Comparison of ENCODE assay signal across 16 mouse cellular contexts in genomic region chr19:32263753-32264152, GRCm38 (mm10).
DNase-seq lines count a peak whose midpoint lies in the region; ATAC-seq and TF ChIP-seq lines count a peak whose summit lies in the region.
"Had no signal": no experiment of that assay in that cellular context is flagged by ENCODE, and none has a peak within 500 bp of the region (broad histone marks: within the 10 kb centered on the region; RNA-seq: fewer than 3 reads in every experiment).

No protein-coding gene starts in this region.

- peak overlapping the region; percentile 46 for H3K27ac ChIP-seq in kidney, embryonic 16.5 days (ENCODE audit: low read length)
- H3K27ac ChIP-seq in liver, embryonic 15.5 days (replicated peaks), result peak overlapping the region; percentile 35; the same call in 1 of the 2 replicates
- no peak overlapping the region for H3K27ac ChIP-seq in lung, postnatal 0 days (ENCODE audit: low read length)
- H3K27ac ChIP-seq: hindbrain, embryonic 10.5 days; limb, embryonic 10.5 days; lung, embryonic 15.5 days; midbrain, embryonic 12.5 days had no signal

- no peak overlapping the region for H3K4me3 ChIP-seq in kidney, embryonic 16.5 days (ENCODE audit: low read length)
- no peak overlapping the region for H3K4me3 ChIP-seq in liver, embryonic 15.5 days (replicated peaks)
- H3K4me3 ChIP-seq in lung, postnatal 0 days (ENCODE audit: low read depth, low read length), result no peak overlapping the region
- H3K4me3 ChIP-seq: heart, embryonic 12.5 days; hindbrain, embryonic 10.5 days; limb, embryonic 10.5 days; lung, embryonic 15.5 days; midbrain, embryonic 12.5 days had no signal

- no peak overlapping the region for H3K9ac ChIP-seq in kidney, embryonic 16.5 days (replicated peaks; ENCODE audit: low read length)
- H3K9ac ChIP-seq in liver, embryonic 15.5 days, result no peak overlapping the region
- no peak overlapping the region for H3K9ac ChIP-seq in lung, postnatal 0 days (replicated peaks; ENCODE audit: low read depth)
- H3K9ac ChIP-seq: heart, embryonic 12.5 days; lung, embryonic 15.5 days; midbrain, embryonic 12.5 days had no signal

- no peaks in the 10 kb centered on the region for H3K27me3 ChIP-seq in kidney, embryonic 16.5 days (ENCODE audit: insufficient read depth, low read length)
- no peaks in the 10 kb centered on the region for H3K27me3 ChIP-seq in liver, embryonic 15.5 days
- no peaks in the 10 kb centered on the region for H3K27me3 ChIP-seq in lung, postnatal 0 days (replicated peaks; ENCODE audit: insufficient read depth, low read length)
- H3K27me3 ChIP-seq: heart, embryonic 12.5 days; lung, embryonic 15.5 days; midbrain, embryonic 12.5 days had no signal

- intact Hi-C loops in heart, postnatal 36 days (cut with DNase I), result no loop called here

- no peak for ATAC-seq in kidney, embryonic 16.5 days (ENCODE audit: low FRiP score, low TSS enrichment)
- peak; percentile 75 for ATAC-seq in liver, embryonic 15.5 days (ENCODE audit: insufficient read depth)
- ATAC-seq in lung, postnatal 0 days, result no peak

- 93% methylated on average over 1 of the region's 1 CpGs for WGBS in kidney, embryonic 16.5 days
- WGBS in liver, embryonic 15.5 days (ENCODE audit: insufficient replicate concordance), result 3% methylated on average over 1 of the region's 1 CpGs
- 57% methylated on average over 1 of the region's 1 CpGs for WGBS in lung, postnatal 0 days

- H3K9me3 ChIP-seq in kidney, embryonic 16.5 days (ENCODE audit: low read length), result no peaks in the 10 kb centered on the region
- H3K9me3 ChIP-seq in liver, embryonic 15.5 days (replicated peaks), result no peaks in the 10 kb centered on the region
- H3K9me3 ChIP-seq in lung, postnatal 0 days (ENCODE audit: low read length), result no peaks in the 10 kb centered on the region
- H3K9me3 ChIP-seq: heart, embryonic 12.5 days; hindbrain, embryonic 10.5 days; limb, embryonic 10.5 days; lung, embryonic 15.5 days; midbrain, embryonic 12.5 days had no signal

- no peak for TF ChIP-seq CTCF in lung, postnatal 0 days (IDR thresholded peaks at IDR 0.05)

- peaks cover 51% of the 10 kb centered on the region for H3K4me1 ChIP-seq in kidney, embryonic 16.5 days (ENCODE audit: insufficient read depth, low read length)
- peaks cover 65% of the 10 kb centered on the region for H3K4me1 ChIP-seq in liver, embryonic 15.5 days (replicated peaks)
- no peaks in the 10 kb centered on the region; the same call in 1 of the 2 replicates for H3K4me1 ChIP-seq in lung, postnatal 0 days (ENCODE audit: insufficient read depth, low read depth, low read length)
- H3K4me1 ChIP-seq: lung, embryonic 15.5 days; midbrain, embryonic 12.5 days had no signal

- H3K4me2 ChIP-seq in kidney, embryonic 16.5 days (replicated peaks; ENCODE audit: low read depth, low read length), result no peak overlapping the region
- H3K4me2 ChIP-seq in liver, embryonic 15.5 days, result 0 out of 2 replicates have a peak overlapping the region, but pooled peaks have one; percentile 5
- H3K4me2 ChIP-seq in lung, postnatal 0 days (replicated peaks; ENCODE audit: low read depth, low read length), result no peak overlapping the region
- H3K4me2 ChIP-seq: heart, embryonic 12.5 days; lung, embryonic 15.5 days; midbrain, embryonic 12.5 days had no signal

- 0 out of 2 replicates have a peak, but pooled peaks cover 2% of the 10 kb centered on the region for H3K36me3 ChIP-seq in kidney, embryonic 16.5 days (ENCODE audit: insufficient read depth, low read length)
- H3K36me3 ChIP-seq in liver, embryonic 15.5 days (replicated peaks), result no peaks in the 10 kb centered on the region
- H3K36me3 ChIP-seq in lung, postnatal 0 days (ENCODE audit: insufficient read depth, low read length), result no peaks in the 10 kb centered on the region
- H3K36me3 ChIP-seq: hindbrain, embryonic 10.5 days; limb, embryonic 10.5 days; lung, embryonic 15.5 days; midbrain, embryonic 12.5 days had no signal

- TF ChIP-seq EP300 in lung, postnatal 0 days (IDR thresholded peaks at IDR 0.05), result no peak

- no peak for DNase-seq in kidney, adult 8-10 months
- DNase-seq in c-Kit-positive CD71-positive TER-119-negative erythroid progenitor cells, embryonic 14.5 days (ENCODE audit: low read depth), result peak; percentile 83
- DNase-seq in cerebellum, postnatal 4 days (ENCODE audit: low spot score in 2 of 2), result no peak
- DNase-seq in left cerebral cortex, adult 18-20 months (ENCODE audit: low spot score in 2 of 2), result no peak
- no peak for DNase-seq in lung, postnatal 0 days (ENCODE audit: low spot score)
- DNase-seq in heart, postnatal 36 days, result no peak
- DNase-seq: cerebellum, postnatal 25 days; layer of hippocampus, adult 9-11 months; thymus, postnatal 36 days had no signal
